Mouse (Mus musculus) left cerebral cortex, adult 8-10 months (tissue): ENCODE data around the gene Pnpla8. TPM values are rescaled to one million over a fixed set of nuclear protein-coding genes. Genes with fewer than 3 reads are reported as not detected.
"Not testable (repeated sequence)": the region's sequence is repeated elsewhere in the genome, so short reads cannot be mapped to it uniquely, and the experiment has no call there.

ENCODE experiments used
- DNase-seq, 2 experiments: peaks; one replicate each; pipeline ENCODE4 v3.0.0; 2022; ENCODE audit warnings: low spot score in 2 of 2
- total RNA-seq, 4 experiments: library from RNA; stranded (reverse); gene quantifications; 2 replicates each; pipeline ENCODE4 v1.2.4; 2022

Gene Pnpla8
- total RNA-seq, 4 experiments from 2014 or later, result 122 to 140 (median 130) TPM

GRCm38 (mm10) chr12:44269311-44269831 is 48.2 kb downstream of the Pnpla8 start:
- peak in 1 of 2 experiments; percentile 34 for DNase-seq

GRCm38 (mm10) chr12:44274125-44274835 is 53.1 kb downstream of the Pnpla8 start:
- no peak for DNase-seq

GRCm38 (mm10) chr12:44280147-44280546 is 59.0 kb downstream of the Pnpla8 start:
- DNase-seq, result not testable (repeated sequence)

GRCm38 (mm10) chr12:44281534-44281933 is 60.4 kb downstream of the Pnpla8 start:
- no peak for DNase-seq

GRCm38 (mm10) chr12:44283378-44283777 is 62.2 kb downstream of the Pnpla8 start:
- no peak for DNase-seq

GRCm38 (mm10) chr12:44286992-44287391 is 65.8 kb downstream of the Pnpla8 start:
- DNase-seq, result no peak

GRCm38 (mm10) chr12:44292281-44292680 is 71.1 kb downstream of the Pnpla8 start:
- no peak for DNase-seq

- DNase-seq, result no peak
Observed at GRCm38 (mm10) chr12:44300793-44301192, 79.6 kb downstream of the Pnpla8 start.

- DNase-seq, result no peak
Observed at GRCm38 (mm10) chr12:44304012-44304411, 82.8 kb downstream of the Pnpla8 start.

GRCm38 (mm10) chr12:44304869-44305268 is 83.7 kb downstream of the Pnpla8 start:
- DNase-seq, result no peak

- DNase-seq, result no peak
Observed at GRCm38 (mm10) chr12:44308221-44308620, 87.1 kb downstream of the Pnpla8 start.

- no peak for DNase-seq
Observed at GRCm38 (mm10) chr12:44315212-44315611, 94.0 kb downstream of the Pnpla8 start.

GRCm38 (mm10) chr12:44325091-44325490 is 103.9 kb downstream of the Pnpla8 start:
- peak in 1 of 2 experiments; percentile 32 for DNase-seq

- DNase-seq, result no peak
Observed at GRCm38 (mm10) chr12:44327452-44327851, 106.3 kb downstream of the Pnpla8 start.

GRCm38 (mm10) chr12:44328381-44329315 is 107.5 kb downstream of the Pnpla8 start, which contains the start of gene Nrcam:
Gene Nrcam (plus strand): TSS chr12:44328885.
- DNase-seq, result peak; percentile 53 to 75

- DNase-seq, result peak; percentile 58 to 61
Observed at GRCm38 (mm10) chr12:44329316-44330215, 108.4 kb downstream of the Pnpla8 start.

GRCm38 (mm10) chr12:44330216-44330719 is 109.1 kb downstream of the Pnpla8 start:
- DNase-seq, result no peak

GRCm38 (mm10) chr12:44337136-44337640 is 116.0 kb downstream of the Pnpla8 start:
- no peak for DNase-seq

GRCm38 (mm10) chr12:44338195-44338622 is 117.0 kb downstream of the Pnpla8 start:
- no peak for DNase-seq

- DNase-seq, result no peak
Observed at GRCm38 (mm10) chr12:44344075-44344474, 122.9 kb downstream of the Pnpla8 start.
